Mouse (Mus musculus): ENCODE measurements at regions not wholly inside any gene's neighbourhood (a gene's known extent, or its start where the extent isn't known, plus 50 kb on each side); places are given as distances from the start of the nearest gene placed in this dataset.

- Histone ChIP-seq H3K36me3 (replicated peaks; ENCODE audit: control insufficient read depth, insufficient read depth) (no peaks in the 10 kb centered on the region), H3K27ac (peak overlapping the region; percentile 71), H3K4me1 (replicated peaks; ENCODE audit: control insufficient read depth, insufficient read depth, low read length) (0 out of 2 replicates have a peak, but pooled peaks cover 3% of the 10 kb centered on the region), H3K9ac (no peak overlapping the region), H3K4me2 (replicated peaks) (no peak overlapping the region; the same call in 1 of the 2 replicates), H3K27me3 (ENCODE audit: control insufficient read depth, insufficient read depth, low read length) (no peaks in the 10 kb centered on the region), H3K4me3 (replicated peaks; ENCODE audit: low read length) (no peak overlapping the region), H3K9me3 (ENCODE audit: control insufficient read depth, low read length) (no peaks in the 10 kb centered on the region)
- no peak for ATAC-seq (ENCODE audit: low FRiP score)
- WGBS: 56% methylated on average over 4 of the region's 4 CpGs
- no peak for DNase-seq (ENCODE audit: low spot score)
Measured at GRCm38 (mm10) chr13:83885729-83886128, 336.4 kb upstream of the Tmem161b start.

- Histone ChIP-seq H3K4me1 (replicated peaks; ENCODE audit: control insufficient read depth, insufficient read depth, low read length) (no peaks in the 10 kb centered on the region), H3K4me3 (replicated peaks; ENCODE audit: low read length) (no peak overlapping the region), H3K36me3 (replicated peaks; ENCODE audit: control insufficient read depth, insufficient read depth) (no peaks in the 10 kb centered on the region), H3K27ac (no peak overlapping the region), H3K27me3 (ENCODE audit: control insufficient read depth, insufficient read depth, low read length) (no peaks in the 10 kb centered on the region), H3K9me3 (ENCODE audit: control insufficient read depth, low read length) (0 out of 2 replicates have a peak, but pooled peaks cover 4% of the 10 kb centered on the region), H3K9ac (no peak overlapping the region), H3K4me2 (replicated peaks) (no peak overlapping the region)
- no peak for DNase-seq (ENCODE audit: low spot score)
- no peak for ATAC-seq (ENCODE audit: low FRiP score)
- 64% methylated on average over 2 of the region's 2 CpGs for WGBS
Measured at GRCm38 (mm10) chr13:83914697-83915096, 307.4 kb upstream of the Tmem161b start.

DNA sequence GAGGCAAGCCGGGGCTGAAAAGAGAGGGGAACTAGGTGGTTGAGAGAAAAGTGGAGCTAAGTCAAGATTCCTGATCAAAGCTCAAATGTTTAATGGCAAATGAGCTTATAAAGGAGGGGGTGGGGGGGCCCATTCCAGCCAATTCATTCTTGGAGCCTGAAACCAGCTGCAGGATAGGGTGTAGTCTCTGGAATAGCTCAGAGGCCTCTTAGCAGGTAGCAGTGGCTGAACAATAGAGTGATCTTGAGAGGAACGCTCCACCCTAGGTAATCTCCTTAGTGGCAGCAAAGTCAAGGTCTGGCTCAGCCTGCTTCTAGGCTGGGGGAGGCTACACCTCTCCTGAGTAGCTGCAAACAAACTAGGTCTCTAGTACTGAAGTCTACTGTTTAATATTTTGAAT is 289.3 kb upstream of the Tmem161b start:
- no peak for DNase-seq (ENCODE audit: low spot score)
- Histone ChIP-seq H3K27ac (no peak overlapping the region), H3K4me1 (replicated peaks; ENCODE audit: control insufficient read depth, insufficient read depth, low read length) (no peaks in the 10 kb centered on the region), H3K4me3 (replicated peaks; ENCODE audit: low read length) (no peak overlapping the region), H3K27me3 (ENCODE audit: control insufficient read depth, insufficient read depth, low read length) (no peaks in the 10 kb centered on the region), H3K36me3 (replicated peaks; ENCODE audit: control insufficient read depth, insufficient read depth) (no peaks in the 10 kb centered on the region), H3K4me2 (replicated peaks) (no peak overlapping the region), H3K9ac (no peak overlapping the region), H3K9me3 (ENCODE audit: control insufficient read depth, low read length) (0 out of 2 replicates have a peak, but pooled peaks cover 4% of the 10 kb centered on the region)
- no peak for ATAC-seq (ENCODE audit: low FRiP score)
- 67% methylated on average over 2 of the region's 2 CpGs for WGBS

- H3K4me3 ChIP-seq (replicated peaks; ENCODE audit: low read length): no peak overlapping the region
- ATAC-seq (ENCODE audit: low FRiP score) (no peak), DNase-seq (ENCODE audit: low spot score) (no peak)
- H3K4me2 ChIP-seq (replicated peaks): no peak overlapping the region
- WGBS: 84% methylated on average over 4 of the region's 4 CpGs
- no peak overlapping the region for H3K27ac ChIP-seq
- no peaks in the 10 kb centered on the region for H3K9me3 ChIP-seq (ENCODE audit: control insufficient read depth, low read length)
- H3K9ac ChIP-seq: no peak overlapping the region
- no peaks in the 10 kb centered on the region for H3K4me1 ChIP-seq (replicated peaks; ENCODE audit: control insufficient read depth, insufficient read depth, low read length)
- no peaks in the 10 kb centered on the region for H3K36me3 ChIP-seq (replicated peaks; ENCODE audit: control insufficient read depth, insufficient read depth)
- H3K27me3 ChIP-seq (ENCODE audit: control insufficient read depth, insufficient read depth, low read length): no peaks in the 10 kb centered on the region
Measured at GRCm38 (mm10) chr13:83946495-83946894, 275.6 kb upstream of the Tmem161b start.

DNA sequence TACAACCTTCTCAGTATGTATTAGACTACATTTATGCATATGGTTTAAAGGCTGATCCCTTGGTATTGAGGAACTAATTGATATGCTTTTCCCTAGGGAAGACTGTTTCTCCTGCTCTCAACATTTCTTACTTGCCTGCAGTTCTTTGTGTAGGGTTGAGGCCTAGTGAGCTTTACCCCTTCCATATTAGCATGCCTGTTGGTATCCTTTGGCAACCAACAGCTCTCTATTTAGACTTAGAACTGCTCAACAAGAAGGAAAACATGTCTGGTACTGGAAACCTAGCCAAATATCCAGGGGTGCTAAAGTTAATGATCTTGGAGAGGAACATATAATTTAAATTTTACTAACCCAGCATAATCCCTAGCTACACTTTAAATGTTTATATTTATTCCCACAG is 270.9 kb upstream of the Tmem161b start:
- Histone ChIP-seq H3K9ac (no peak overlapping the region), H3K4me2 (replicated peaks) (no peak overlapping the region), H3K27ac (no peak overlapping the region), H3K36me3 (replicated peaks; ENCODE audit: control insufficient read depth, insufficient read depth) (no peaks in the 10 kb centered on the region), H3K27me3 (ENCODE audit: control insufficient read depth, insufficient read depth, low read length) (no peaks in the 10 kb centered on the region), H3K9me3 (ENCODE audit: control insufficient read depth, low read length) (no peaks in the 10 kb centered on the region), H3K4me3 (replicated peaks; ENCODE audit: low read length) (no peak overlapping the region), H3K4me1 (replicated peaks; ENCODE audit: control insufficient read depth, insufficient read depth, low read length) (no peaks in the 10 kb centered on the region)
- no peak for DNase-seq (ENCODE audit: low spot score)
- ATAC-seq (ENCODE audit: low FRiP score): no peak; the same call in 1 of the 2 replicates

- Histone ChIP-seq H3K9ac (no peak overlapping the region), H3K4me3 (replicated peaks; ENCODE audit: low read length) (no peak overlapping the region), H3K27ac (no peak overlapping the region), H3K4me2 (replicated peaks) (no peak overlapping the region), H3K27me3 (ENCODE audit: control insufficient read depth, insufficient read depth, low read length) (no peaks in the 10 kb centered on the region), H3K36me3 (replicated peaks; ENCODE audit: control insufficient read depth, insufficient read depth) (no peaks in the 10 kb centered on the region), H3K9me3 (ENCODE audit: control insufficient read depth, low read length) (no peaks in the 10 kb centered on the region), H3K4me1 (replicated peaks; ENCODE audit: control insufficient read depth, insufficient read depth, low read length) (no peaks in the 10 kb centered on the region)
- ATAC-seq (ENCODE audit: low FRiP score): no peak
- WGBS: 88% methylated on average over 3 of the region's 3 CpGs
- DNase-seq (ENCODE audit: low spot score): no peak
Measured at GRCm38 (mm10) chr13:83951808-83952207, 270.3 kb upstream of the Tmem161b start.

DNA sequence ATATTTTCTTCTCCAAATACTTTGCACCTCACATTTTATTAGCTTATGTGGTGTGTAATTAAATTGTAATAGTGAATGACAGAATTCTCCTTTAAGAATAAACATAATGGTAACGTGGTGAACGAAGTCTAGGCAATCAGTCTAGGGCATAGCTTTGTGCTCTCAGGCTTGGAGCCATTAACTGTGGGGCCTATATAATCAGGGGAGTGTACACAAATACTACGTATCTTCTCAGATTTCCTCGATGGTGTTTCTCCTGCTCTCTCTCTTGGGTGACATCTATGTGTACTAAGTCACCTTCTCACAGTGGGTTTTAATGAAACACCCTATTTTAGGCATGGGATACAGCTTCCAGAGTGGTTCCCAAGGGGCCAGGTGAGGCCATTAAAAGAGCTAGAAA is 269.7 kb upstream of the Tmem161b start:
- H3K27me3 ChIP-seq (ENCODE audit: control insufficient read depth, insufficient read depth, low read length): no peaks in the 10 kb centered on the region
- H3K36me3 ChIP-seq (replicated peaks; ENCODE audit: control insufficient read depth, insufficient read depth): no peaks in the 10 kb centered on the region
- ATAC-seq (ENCODE audit: low FRiP score) (no peak), DNase-seq (ENCODE audit: low spot score) (no peak)
- no peak overlapping the region for H3K9ac ChIP-seq
- 75% methylated on average over 4 of the region's 4 CpGs for WGBS
- no peak overlapping the region for H3K4me2 ChIP-seq (replicated peaks)
- H3K4me3 ChIP-seq (replicated peaks; ENCODE audit: low read length): no peak overlapping the region
- H3K9me3 ChIP-seq (ENCODE audit: control insufficient read depth, low read length): no peaks in the 10 kb centered on the region
- peak overlapping the region; percentile 4; the same call in 1 of the 2 replicates for H3K27ac ChIP-seq
- H3K4me1 ChIP-seq (replicated peaks; ENCODE audit: control insufficient read depth, insufficient read depth, low read length): no peaks in the 10 kb centered on the region

- Histone ChIP-seq H3K9ac (no peak overlapping the region), H3K4me2 (replicated peaks) (no peak overlapping the region), H3K36me3 (replicated peaks; ENCODE audit: control insufficient read depth, insufficient read depth) (no peaks in the 10 kb centered on the region), H3K27me3 (ENCODE audit: control insufficient read depth, insufficient read depth, low read length) (no peaks in the 10 kb centered on the region), H3K4me1 (replicated peaks; ENCODE audit: control insufficient read depth, insufficient read depth, low read length) (no peaks in the 10 kb centered on the region), H3K9me3 (ENCODE audit: control insufficient read depth, low read length) (no peaks in the 10 kb centered on the region), H3K4me3 (replicated peaks; ENCODE audit: low read length) (no peak overlapping the region), H3K27ac (peak overlapping the region; percentile 4)
- ATAC-seq (ENCODE audit: low FRiP score): 0 out of 2 replicates have a peak, but pooled peaks have one; percentile 21
- 54% methylated on average over 4 of the region's 4 CpGs for WGBS
- DNase-seq (ENCODE audit: low spot score): no peak
Measured at GRCm38 (mm10) chr13:83952862-83953261, 269.2 kb upstream of the Tmem161b start.

GRCm38 (mm10) chr13:83955701-83956100 is 266.4 kb upstream of the Tmem161b start:
- 41% methylated on average over 5 of the region's 5 CpGs for WGBS
- Histone ChIP-seq H3K9me3 (ENCODE audit: control insufficient read depth, low read length) (peaks cover 11% of the 10 kb centered on the region), H3K27ac (no peak overlapping the region), H3K4me2 (replicated peaks) (no peak overlapping the region), H3K4me3 (replicated peaks; ENCODE audit: low read length) (no peak overlapping the region), H3K36me3 (replicated peaks; ENCODE audit: control insufficient read depth, insufficient read depth) (no peaks in the 10 kb centered on the region), H3K4me1 (replicated peaks; ENCODE audit: control insufficient read depth, insufficient read depth, low read length) (no peaks in the 10 kb centered on the region), H3K9ac (no peak overlapping the region), H3K27me3 (ENCODE audit: control insufficient read depth, insufficient read depth, low read length) (no peaks in the 10 kb centered on the region)
- ATAC-seq (ENCODE audit: low FRiP score) (no peak), DNase-seq (ENCODE audit: low spot score) (no peak)

- no peaks in the 10 kb centered on the region; the same call in 1 of the 2 replicates for H3K4me1 ChIP-seq (replicated peaks; ENCODE audit: control insufficient read depth, insufficient read depth, low read length)
- no peak overlapping the region for H3K4me3 ChIP-seq (replicated peaks; ENCODE audit: low read length)
- no peak overlapping the region for H3K4me2 ChIP-seq (replicated peaks)
- no peaks in the 10 kb centered on the region for H3K9me3 ChIP-seq (ENCODE audit: control insufficient read depth, low read length)
- H3K27ac ChIP-seq: no peak overlapping the region
- H3K36me3 ChIP-seq (replicated peaks; ENCODE audit: control insufficient read depth, insufficient read depth): no peaks in the 10 kb centered on the region
- DNase-seq (ENCODE audit: low spot score) (no peak), ATAC-seq (ENCODE audit: low FRiP score) (no peak)
- H3K27me3 ChIP-seq (ENCODE audit: control insufficient read depth, insufficient read depth, low read length): no peaks in the 10 kb centered on the region
- no peak overlapping the region for H3K9ac ChIP-seq
Measured at GRCm38 (mm10) chr13:83978541-83978940, 243.6 kb upstream of the Tmem161b start.

Measured in hindbrain, embryonic 14.5 days (tissue).